Comparison of ENCODE assay signal across 11 mouse cellular contexts in the genomic region with DNA sequence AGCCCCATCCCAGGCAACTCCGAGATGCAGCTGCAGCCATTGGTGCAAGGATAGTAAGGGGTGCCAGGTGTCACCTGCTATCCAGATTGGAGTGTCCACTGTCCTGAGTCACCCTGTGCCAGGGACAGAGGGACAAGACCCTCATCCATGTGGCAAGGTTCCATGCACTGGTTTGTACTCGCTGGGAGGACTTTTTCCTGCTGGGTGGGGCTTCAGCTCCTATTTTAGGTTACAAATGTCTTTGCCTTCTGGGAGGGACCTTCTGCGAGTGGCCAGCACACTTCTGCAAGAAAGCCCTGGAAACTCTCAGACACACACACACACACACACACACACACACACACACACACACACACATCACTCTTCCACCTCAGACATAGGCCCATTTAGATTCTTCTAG. TPM values are rescaled to one million over a fixed set of nuclear protein-coding genes. Genes with fewer than 3 reads are reported as not detected.
DNase-seq lines count a peak whose midpoint lies in the region; ATAC-seq and TF ChIP-seq lines count a peak whose summit lies in the region.
"Had no signal": no experiment of that assay in that cellular context is flagged by ENCODE, and none has a peak within 500 bp of the region (broad histone marks: within the 10 kb centered on the region; RNA-seq: fewer than 3 reads in every experiment).

No protein-coding gene starts in this region.

- no peak for DNase-seq in forebrain, embryonic 10.5 days (ENCODE audit: extremely low spot score, low spot score)
- no peak for DNase-seq in kidney, adult 2 months
- DNase-seq in kidney, adult 9 months, result no peak
- DNase-seq in liver, embryonic 11.5 days (ENCODE audit: low spot score), result no peak
- no peak for DNase-seq in left cerebral cortex, adult 8-10 months (ENCODE audit: low spot score in 2 of 2)
- no peak for DNase-seq in cerebellum, adult 8-10 months
- DNase-seq: lung, embryonic 14.5 days had no signal

- no peak for TF ChIP-seq POLR2A in kidney, adult 2 months (IDR thresholded peaks at IDR 0.05; ENCODE audit: low read depth, low read length)

- H3K4me1 ChIP-seq in forebrain, embryonic 10.5 days, result peaks cover 24% of the 10 kb centered on the region
- no peaks in the 10 kb centered on the region for H3K4me1 ChIP-seq in forebrain, embryonic 13.5 days
- H3K4me1 ChIP-seq in kidney, adult 2 months (ENCODE audit: control insufficient read depth, insufficient read depth, low read length), result 0 out of 2 replicates have a peak, but pooled peaks cover 4% of the 10 kb centered on the region
- H3K4me1 ChIP-seq in brown adipose tissue, adult 24 weeks (ENCODE audit: control insufficient read depth, insufficient read depth, insufficient read length, low read length), result peaks cover 51% of the 10 kb centered on the region
- peaks cover 29% of the 10 kb centered on the region for H3K4me1 ChIP-seq in liver, embryonic 11.5 days (replicated peaks; ENCODE audit: control insufficient read depth, insufficient read depth, low read length)

- H3K27me3 ChIP-seq in forebrain, embryonic 10.5 days (ENCODE audit: poor library complexity, severe bottlenecking), result no peaks in the 10 kb centered on the region
- no peaks in the 10 kb centered on the region for H3K27me3 ChIP-seq in forebrain, embryonic 13.5 days
- H3K27me3 ChIP-seq in kidney, adult 2 months (replicated peaks; ENCODE audit: control insufficient read depth, insufficient read depth, low read length), result no peaks in the 10 kb centered on the region
- no peaks in the 10 kb centered on the region for H3K27me3 ChIP-seq in liver, embryonic 11.5 days (replicated peaks; ENCODE audit: control insufficient read depth, insufficient read depth, low read length)
- H3K27me3 ChIP-seq: forebrain, embryonic 12.5 days had no signal

- H3K9me3 ChIP-seq in forebrain, embryonic 10.5 days, result no peaks in the 10 kb centered on the region
- H3K9me3 ChIP-seq in forebrain, embryonic 13.5 days (replicated peaks), result no peaks in the 10 kb centered on the region
- H3K9me3 ChIP-seq in liver, embryonic 11.5 days (ENCODE audit: control insufficient read depth, low read length), result no peaks in the 10 kb centered on the region
- H3K9me3 ChIP-seq: forebrain, embryonic 12.5 days had no signal

- no peak for TF ChIP-seq CTCF in kidney, adult 2 months (conservative IDR thresholded peaks at IDR 0.05; ENCODE audit: insufficient read depth, insufficient read length, low read depth, low read length)

- ATAC-seq in forebrain, embryonic 13.5 days, result no peak
- ATAC-seq in liver, embryonic 11.5 days (replicated peaks; ENCODE audit: low FRiP score), result no peak

- H3K4me2 ChIP-seq in forebrain, embryonic 13.5 days, result no peak overlapping the region
- peak overlapping the region; percentile 16 for H3K4me2 ChIP-seq in liver, embryonic 11.5 days
- H3K4me2 ChIP-seq: forebrain, embryonic 12.5 days; lung, embryonic 14.5 days had no signal

- no peak overlapping the region for H3K9ac ChIP-seq in forebrain, embryonic 13.5 days
- H3K9ac ChIP-seq in liver, embryonic 11.5 days (ENCODE audit: low read depth, low read length), result no peak overlapping the region
- H3K9ac ChIP-seq: forebrain, embryonic 12.5 days; lung, embryonic 14.5 days had no signal

- H3K4me3 ChIP-seq in forebrain, embryonic 10.5 days, result no peak overlapping the region
- H3K4me3 ChIP-seq in forebrain, embryonic 13.5 days, result no peak overlapping the region
- H3K4me3 ChIP-seq in kidney, adult 2 months (ENCODE audit: insufficient read depth, low read depth, low read length), result no peak overlapping the region
- peak overlapping the region; percentile 51 for H3K4me3 ChIP-seq in brown adipose tissue, adult 24 weeks (ENCODE audit: insufficient read depth, low read depth, low read length)
- H3K4me3 ChIP-seq in liver, embryonic 11.5 days (ENCODE audit: low read depth, low read length), result no peak overlapping the region
- H3K4me3 ChIP-seq: forebrain, embryonic 12.5 days had no signal

- peak overlapping the region; percentile 15; the same call in 1 of the 2 replicates for H3K27ac ChIP-seq in forebrain, embryonic 10.5 days
- H3K27ac ChIP-seq in forebrain, embryonic 13.5 days, result no peak overlapping the region
- peak overlapping the region; percentile 14; the same call in 1 of the 2 replicates for H3K27ac ChIP-seq in kidney, adult 2 months (ENCODE audit: insufficient read depth, low read depth, low read length)
- H3K27ac ChIP-seq in brown adipose tissue, adult 24 weeks (replicated peaks; ENCODE audit: low read depth, low read length), result peak overlapping the region; percentile 88
- peak overlapping the region; percentile 71; the same call in 1 of the 2 replicates for H3K27ac ChIP-seq in liver, embryonic 11.5 days (ENCODE audit: low read depth, low read length)

- WGBS in forebrain, embryonic 10.5 days, result 78% methylated on average over 3 of the region's 3 CpGs
- WGBS in forebrain, embryonic 13.5 days, result 80% methylated on average over 3 of the region's 3 CpGs
- 62% methylated on average over 3 of the region's 3 CpGs for WGBS in kidney, adult 2 months
- 54% methylated on average over 3 of the region's 3 CpGs for WGBS in liver, embryonic 11.5 days

- H3K36me3 ChIP-seq in forebrain, embryonic 10.5 days (replicated peaks), result 0 out of 2 replicates have a peak, but pooled peaks cover 4% of the 10 kb centered on the region
- no peaks in the 10 kb centered on the region for H3K36me3 ChIP-seq in forebrain, embryonic 13.5 days (ENCODE audit: poor library complexity, severe bottlenecking)
- no peaks in the 10 kb centered on the region for H3K36me3 ChIP-seq in kidney, adult 2 months (ENCODE audit: control insufficient read depth, insufficient read depth, low read length)
- H3K36me3 ChIP-seq in liver, embryonic 11.5 days (ENCODE audit: control insufficient read depth, insufficient read depth, low read length), result no peaks in the 10 kb centered on the region
- H3K36me3 ChIP-seq: forebrain, embryonic 12.5 days had no signal

RNA-seq across cellular contexts. Expression of a gene that starts 0.9 kb away (rescaled TPM):
- 0.15 and 0.34 TPM in 2 replicates for polyA plus RNA-seq in forebrain, embryonic 10.5 days (2016; fragmentation: Nextera tagmentation; extraction: Ambion mirVana)
- 0.11 and 0.18 TPM in 2 replicates for polyA plus RNA-seq in forebrain, embryonic 13.5 days (2015; fragmentation: Nextera tagmentation; extraction: Ambion mirVana)
- 3.0 and 4.3 TPM in 2 replicates for polyA plus RNA-seq in kidney, adult 2 months (2012; rRNA removed)
- polyA plus RNA-seq in brown adipose tissue, adult 24 weeks (2012; ENCODE audit: insufficient read depth, insufficient read length, missing spikeins), result 1.3 TPM in 1 of 2 replicates, not detected in the other
- 1.5 and 1.6 TPM in 2 replicates for polyA plus RNA-seq in liver, embryonic 11.5 days (2014; fragmentation: Nextera tagmentation; extraction: Ambion mirVana)
- total RNA-seq in left cerebral cortex, adult 8-10 months (2022), result 1 to 10 TPM in 1 of 4 experiments, under 1 TPM in 3; 0.32 to 1.5 (median 0.70) TPM

RNA-seq across cellular contexts. Expression of a gene that starts 17.0 kb away (rescaled TPM):
- 0.44 and 0.50 TPM in 2 replicates for polyA plus RNA-seq in forebrain, embryonic 10.5 days (2016; fragmentation: Nextera tagmentation; extraction: Ambion mirVana)
- polyA plus RNA-seq in forebrain, embryonic 13.5 days (2015; fragmentation: Nextera tagmentation; extraction: Ambion mirVana), result 5.3 and 5.9 TPM in 2 replicates
- polyA plus RNA-seq in kidney, adult 2 months (2012; rRNA removed), result 2.7 and 3.8 TPM in 2 replicates
- polyA plus RNA-seq in brown adipose tissue, adult 24 weeks (2012; ENCODE audit: insufficient read depth, insufficient read length, missing spikeins), result 1.8 TPM in 1 of 2 replicates, not detected in the other
- 0.38 and 0.58 TPM in 2 replicates for polyA plus RNA-seq in liver, embryonic 11.5 days (2014; fragmentation: Nextera tagmentation; extraction: Ambion mirVana)
- 1 to 10 TPM; 2.5 to 3.7 (median 3.3) TPM for total RNA-seq in left cerebral cortex, adult 8-10 months (2022)

RNA-seq across cellular contexts. Expression of a gene that starts 28.5 kb away (rescaled TPM):
- 1.6 and 1.8 TPM in 2 replicates for polyA plus RNA-seq in forebrain, embryonic 10.5 days (2016; fragmentation: Nextera tagmentation; extraction: Ambion mirVana)
- polyA plus RNA-seq in forebrain, embryonic 13.5 days (2015; fragmentation: Nextera tagmentation; extraction: Ambion mirVana), result 0.93 and 0.97 TPM in 2 replicates
- polyA plus RNA-seq in kidney, adult 2 months (2012; rRNA removed), result 39.1 and 43.0 TPM in 2 replicates
- polyA plus RNA-seq in brown adipose tissue, adult 24 weeks (2012; ENCODE audit: insufficient read depth, insufficient read length, missing spikeins), result 18.1 and 19.7 TPM in 2 replicates
- polyA plus RNA-seq in liver, embryonic 11.5 days (2014; fragmentation: Nextera tagmentation; extraction: Ambion mirVana), result 13.4 and 15.1 TPM in 2 replicates
- 10 to 100 TPM; 15.9 to 17.1 (median 16.4) TPM for total RNA-seq in left cerebral cortex, adult 8-10 months (2022)

RNA-seq across cellular contexts. Expression of a gene that starts 53.5 kb away (rescaled TPM):
- not detected in 2 replicates for polyA plus RNA-seq in forebrain, embryonic 10.5 days (2016; fragmentation: Nextera tagmentation; extraction: Ambion mirVana)
- polyA plus RNA-seq in forebrain, embryonic 13.5 days (2015; fragmentation: Nextera tagmentation; extraction: Ambion mirVana), result not detected in 2 replicates
- not detected in 2 replicates for polyA plus RNA-seq in kidney, adult 2 months (2012; rRNA removed)
- polyA plus RNA-seq in brown adipose tissue, adult 24 weeks (2012; ENCODE audit: insufficient read depth, insufficient read length, missing spikeins), result not detected in 2 replicates
- polyA plus RNA-seq in liver, embryonic 11.5 days (2014; fragmentation: Nextera tagmentation; extraction: Ambion mirVana), result not detected in 2 replicates
- total RNA-seq in left cerebral cortex, adult 8-10 months (2022), result not detected
- polyA plus RNA-seq: gonadal fat pad, adult 2 months; lung, embryonic 14.5 days had no signal

RNA-seq across cellular contexts. Expression of a gene that starts 54.4 kb away (rescaled TPM):
- polyA plus RNA-seq in forebrain, embryonic 10.5 days (2016; fragmentation: Nextera tagmentation; extraction: Ambion mirVana), result 69.4 and 70.5 TPM in 2 replicates
- polyA plus RNA-seq in forebrain, embryonic 13.5 days (2015; fragmentation: Nextera tagmentation; extraction: Ambion mirVana), result 26.8 and 29.0 TPM in 2 replicates
- 4.8 and 6.0 TPM in 2 replicates for polyA plus RNA-seq in kidney, adult 2 months (2012; rRNA removed)
- polyA plus RNA-seq in brown adipose tissue, adult 24 weeks (2012; ENCODE audit: insufficient read depth, insufficient read length, missing spikeins), result 3.5 and 6.0 TPM in 2 replicates
- polyA plus RNA-seq in liver, embryonic 11.5 days (2014; fragmentation: Nextera tagmentation; extraction: Ambion mirVana), result 49.4 and 52.0 TPM in 2 replicates
- total RNA-seq in left cerebral cortex, adult 8-10 months (2022), result 10 to 100 TPM; 12.6 to 16.6 (median 15.2) TPM
